ENCODE assay signal across 8 mouse cellular contexts in the genomic region with DNA sequence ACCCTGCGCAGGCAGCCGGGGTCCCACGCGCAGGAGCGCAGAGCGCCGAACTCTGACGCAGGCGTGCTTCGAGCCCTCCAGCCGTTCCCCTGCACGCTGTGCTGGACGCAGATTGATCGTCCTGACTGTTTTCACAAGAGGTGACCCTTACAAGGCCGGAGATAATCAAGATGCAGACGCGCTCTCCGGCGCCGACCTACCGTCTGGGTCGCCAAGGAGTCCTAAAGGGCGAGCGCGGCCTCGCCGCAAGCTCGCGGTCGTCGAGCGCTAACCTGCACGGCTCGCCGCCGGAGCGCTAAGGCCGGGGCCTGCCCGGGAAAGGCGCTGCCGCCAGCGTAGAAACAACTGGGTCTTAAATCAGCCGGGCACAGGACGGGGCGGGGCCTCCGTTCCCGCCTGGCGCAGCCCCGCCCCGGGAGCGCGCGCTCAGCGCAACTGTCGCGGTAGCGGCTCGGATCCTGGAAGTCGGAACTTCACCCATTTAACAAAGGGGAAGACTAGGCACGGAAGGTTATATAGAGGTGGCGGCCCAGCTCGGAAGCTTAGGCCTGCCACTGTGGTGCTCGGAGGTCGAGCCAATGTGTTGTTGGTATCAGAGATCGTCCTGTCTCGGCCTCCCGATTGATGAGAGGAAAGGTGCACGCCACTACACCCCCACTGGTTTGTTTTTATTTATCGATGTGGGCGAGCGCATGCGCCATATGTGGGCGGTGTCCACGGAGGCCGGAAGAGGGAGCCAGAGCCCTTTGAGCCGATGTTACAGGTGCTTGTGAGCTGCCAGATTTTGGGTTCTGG. TPM values are rescaled to one million over a fixed set of nuclear protein-coding genes. Genes with fewer than 3 reads are reported as not detected.
DNase-seq lines count a peak whose midpoint lies in the region; ATAC-seq and TF ChIP-seq lines count a peak whose summit lies in the region.

A gene (minus strand): TSS at position 642 of the 795 bp plus-strand sequence.

- peak; percentile 83 for TF ChIP-seq POLR2A in brain, embryonic 14.5 days (IDR thresholded peaks at IDR 0.05; ENCODE audit: borderline replicate concordance, extremely low read depth, insufficient read depth, insufficient read length, poor library complexity, severe bottlenecking)
- TF ChIP-seq POLR2A in myocyte (IDR thresholded peaks at IDR 0.05; ENCODE audit: insufficient read length, low read depth) = peak; percentile 82

- no peaks in the 10 kb centered on the region for H3K27me3 ChIP-seq in heart, embryonic 10.5 days (ENCODE audit: insufficient read depth, poor library complexity, severe bottlenecking)
- no peaks in the 10 kb centered on the region for H3K27me3 ChIP-seq in kidney, embryonic 14.5 days (ENCODE audit: control insufficient read depth, insufficient read depth, low read length)
- H3K27me3 ChIP-seq in liver, embryonic 11.5 days (replicated peaks; ENCODE audit: control insufficient read depth, insufficient read depth, low read length) = no peaks in the 10 kb centered on the region
- H3K27me3 ChIP-seq in myocyte (ENCODE audit: control insufficient read depth, insufficient read depth, insufficient read length) = no peaks in the 10 kb centered on the region

- peak; percentile 94 for DNase-seq in brain, embryonic 14.5 days (ENCODE audit: low read depth)
- peak; percentile 94 for DNase-seq in heart, embryonic 10.5 days (ENCODE audit: low spot score)
- peak; percentile 94 for DNase-seq in liver, embryonic 11.5 days (ENCODE audit: low spot score)
- peak; percentile 87 to 92 for DNase-seq in spleen, postnatal 4 days (ENCODE audit: low spot score in 2 of 2)

- H3K27ac ChIP-seq in heart, embryonic 10.5 days = peak within 1 kb of the TSS; percentile 96
- peak within 1 kb of the TSS; percentile 85; the same call in 1 of the 2 replicates for H3K27ac ChIP-seq in kidney, embryonic 14.5 days (ENCODE audit: low read depth, low read length)
- peak within 1 kb of the TSS; percentile 96 for H3K27ac ChIP-seq in liver, embryonic 11.5 days (ENCODE audit: low read depth, low read length)

- peak within 1 kb of the TSS; percentile 61 for H3K4me3 ChIP-seq in heart, embryonic 10.5 days
- peak within 1 kb of the TSS; percentile 58 for H3K4me3 ChIP-seq in kidney, embryonic 14.5 days (ENCODE audit: low read length)
- H3K4me3 ChIP-seq in liver, embryonic 11.5 days (ENCODE audit: low read depth, low read length) = peak within 1 kb of the TSS; percentile 65
- H3K4me3 ChIP-seq in myocyte = peak within 1 kb of the TSS; percentile 45

- peak within 1 kb of the TSS; percentile 81 for H3ac ChIP-seq in myocyte (ENCODE audit: control insufficient read depth, insufficient read length)

- H3K9me3 ChIP-seq in heart, embryonic 10.5 days = no peaks in the 10 kb centered on the region
- H3K9me3 ChIP-seq in kidney, embryonic 14.5 days (ENCODE audit: control insufficient read depth, low read length) = no peaks in the 10 kb centered on the region
- no peaks in the 10 kb centered on the region for H3K9me3 ChIP-seq in liver, embryonic 11.5 days (ENCODE audit: control insufficient read depth, low read length)

- peak within 1 kb of the TSS; percentile 84 for H3K4me2 ChIP-seq in kidney, embryonic 14.5 days (replicated peaks; ENCODE audit: low read depth, low read length)
- H3K4me2 ChIP-seq in liver, embryonic 11.5 days = peak within 1 kb of the TSS; percentile 89
- peak within 1 kb of the TSS; percentile 73 for H3K4me2 ChIP-seq in myocyte (ENCODE audit: low read depth)

- peak; percentile 64; the same call in 1 of the 2 replicates for TF ChIP-seq CTCF in brain, embryonic 14.5 days (IDR thresholded peaks at IDR 0.05; ENCODE audit: borderline replicate concordance, extremely low read depth, insufficient read depth, insufficient read length)

- peaks cover 33% of the 10 kb centered on the region for H3K36me3 ChIP-seq in heart, embryonic 10.5 days
- peaks cover 11% of the 10 kb centered on the region for H3K36me3 ChIP-seq in kidney, embryonic 14.5 days (ENCODE audit: control insufficient read depth, insufficient read depth, low read length)
- H3K36me3 ChIP-seq in liver, embryonic 11.5 days (ENCODE audit: control insufficient read depth, insufficient read depth, low read length) = peaks cover 19% of the 10 kb centered on the region
- no peaks in the 10 kb centered on the region for H3K36me3 ChIP-seq in myocyte (ENCODE audit: control insufficient read depth, insufficient read depth)

- H3K4me1 ChIP-seq in heart, embryonic 10.5 days = peaks cover 5% of the 10 kb centered on the region; the same call in 1 of the 2 replicates
- peaks cover 7% of the 10 kb centered on the region; the same call in 1 of the 2 replicates for H3K4me1 ChIP-seq in kidney, embryonic 14.5 days (ENCODE audit: control insufficient read depth, insufficient read depth, low read length)
- peaks cover 5% of the 10 kb centered on the region; the same call in 1 of the 2 replicates for H3K4me1 ChIP-seq in liver, embryonic 11.5 days (replicated peaks; ENCODE audit: control insufficient read depth, insufficient read depth, low read length)

- H3K79me2 ChIP-seq in myocyte (ENCODE audit: control insufficient read depth, insufficient read depth) = no peaks in the 10 kb centered on the region

- H3K9ac ChIP-seq in kidney, embryonic 14.5 days (ENCODE audit: low read depth, low read length) = peak within 1 kb of the TSS; percentile 70
- H3K9ac ChIP-seq in liver, embryonic 11.5 days (ENCODE audit: low read depth, low read length) = peak within 1 kb of the TSS; percentile 90

- peak; percentile 83 for ATAC-seq in CD4-positive, CD25-positive, alpha-beta regulatory T cell, adult 4 months
- ATAC-seq in erythroblast, adult 5-6 weeks (replicated peaks; ENCODE audit: low FRiP score, poor library complexity, severe bottlenecking) = peak; percentile 94
- peak; percentile 95 for ATAC-seq in kidney, embryonic 14.5 days (ENCODE audit: low FRiP score, low TSS enrichment)
- ATAC-seq in liver, embryonic 11.5 days (replicated peaks; ENCODE audit: low FRiP score) = peak; percentile 96

- WGBS in heart, embryonic 10.5 days = under 1% methylated on average over 76 of the region's 76 CpGs
- WGBS in kidney, embryonic 14.5 days = under 1% methylated on average over 76 of the region's 76 CpGs
- WGBS in liver, embryonic 11.5 days = under 1% methylated on average over 76 of the region's 76 CpGs

TF ChIP-seq in myocyte, 11 proteins besides CTCF, POLR2A, EP300 and RAD21:
- TF ChIP-seq MAX (IDR thresholded peaks at IDR 0.05; ENCODE audit: low read depth) = no peak
- TF ChIP-seq POLR2AphosphoS2 (IDR thresholded peaks at IDR 0.05; ENCODE audit: insufficient read length, low read depth) = peak; percentile 67
- TF ChIP-seq TCF12 (IDR thresholded peaks at IDR 0.05; ENCODE audit: insufficient read depth, poor library complexity, severe bottlenecking) = no peak
- no peak for TF ChIP-seq USF1 (IDR thresholded peaks at IDR 0.05; ENCODE audit: low read depth)
- TF ChIP-seq E2F4 (IDR thresholded peaks at IDR 0.05; ENCODE audit: insufficient read depth) = peak; percentile 83
- TF ChIP-seq CEBPB (IDR thresholded peaks at IDR 0.05; ENCODE audit: insufficient read depth, poor library complexity, severe bottlenecking) = no peak
- no peak for TF ChIP-seq REST (IDR thresholded peaks at IDR 0.05; ENCODE audit: insufficient read depth, insufficient read length)
- peak in 1 of 3 experiments; percentile 13 for TF ChIP-seq MYOD1 (IDR thresholded peaks at IDR 0.05; ENCODE audit: control insufficient read depth in 1 of 3, insufficient read length in 2 of 3, low read depth in 2 of 3)
- peak in 1 of 3 experiments; percentile 53 for TF ChIP-seq MYOG (IDR thresholded peaks at IDR 0.05; ENCODE audit: control insufficient read depth in 1 of 3, insufficient read depth in 1 of 3, insufficient read length in 2 of 3, low read depth in 2 of 3)
- TF ChIP-seq TCF3 (IDR thresholded peaks at IDR 0.05; ENCODE audit: insufficient read length, low read depth) = no peak
- TF ChIP-seq SRF (IDR thresholded peaks at IDR 0.05; ENCODE audit: control insufficient read depth, insufficient read length, low read depth) = no peak

RNA-seq across cellular contexts. Expression of the gene that starts here (rescaled TPM):
- polyA plus RNA-seq in CD4-positive, CD25-positive, alpha-beta regulatory T cell, adult 4 months (2017; shearing (Covaris generic)) = 10 to 100 TPM; 21.0 to 28.8 TPM
- 15.5 and 18.8 TPM in 2 replicates for polyA plus RNA-seq in brain, embryonic 14.5 days (2012; rRNA removed)
- 13.0 and 30.6 TPM in 2 replicates for total RNA-seq in erythroblast, adult 5-6 weeks (2015; ENCODE audit: low replicate concordance)
- total RNA-seq in erythroblast, adult 5-6 weeks (2017; ENCODE audit: low replicate concordance) = 39.4 and 42.9 TPM in 2 replicates
- polyA plus RNA-seq in heart, embryonic 10.5 days (2016; fragmentation: Nextera tagmentation; extraction: Ambion mirVana) = 50.2 and 52.9 TPM in 2 replicates
- 56.3 and 60.9 TPM in 2 replicates for polyA plus RNA-seq in kidney, embryonic 14.5 days (2014; fragmentation: Nextera tagmentation; extraction: Ambion mirVana)
- polyA plus RNA-seq in liver, embryonic 11.5 days (2014; fragmentation: Nextera tagmentation; extraction: Ambion mirVana) = 71.6 and 76.4 TPM in 2 replicates
- 23.5 TPM for polyA plus RNA-seq in myocyte (2012; fragmentation: generic; extraction: Trizol)

Comparison
In these comparisons a context has a peak if more than half of its experiments do, and no peak if none do; other contexts are left out.
1. Peak in every context shown above with its lines: DNase-seq, ATAC-seq, H3K4me3 ChIP-seq and H3K27ac ChIP-seq.